Mouse (Mus musculus) forebrain, embryonic 11.5 days (tissue): ENCODE data around the gene Grk6. TPM values are rescaled to one million over a fixed set of nuclear protein-coding genes. Genes with fewer than 3 reads are reported as not detected.

Source experiments
- ATAC-seq: fragments of 200-750 bp; cut with Nextera tagmentation; replicated peaks from 2 replicates; pipeline ENCODE4 v1.8.0; 2017; ENCODE audit warnings: moderate TSS enrichment; ENCODE audit not compliant: low FRiP score
- DNase-seq: peaks from one replicate; pipeline ENCODE4 v3.0.0-alpha.2; 2017; ENCODE audit warnings: low spot score
- H3K27ac ChIP-seq: fragments of 300-500 bp; sonication (generic); 2 replicates; pipeline ENCODE4 v1.5.1; 2014; ENCODE audit warnings: low read depth, low read length
- H3K27me3 ChIP-seq: fragments of 300-500 bp; sonication (generic); 2 replicates; pipeline ENCODE4 v1.6.1; 2014; ENCODE audit warnings: mild to moderate bottlenecking, low read length, mixed read lengths; ENCODE audit not compliant: control insufficient read depth, insufficient read depth
- H3K36me3 ChIP-seq: fragments of 300-500 bp; sonication (generic); 2 replicates; pipeline ENCODE4 v1.6.1; 2014; ENCODE audit warnings: mild to moderate bottlenecking, low read length, moderate library complexity, mixed read lengths; ENCODE audit not compliant: control insufficient read depth, insufficient read depth
- H3K4me1 ChIP-seq: fragments of 300-500 bp; sonication (generic); replicated peaks from 2 replicates; pipeline ENCODE4 v1.6.1; 2014; ENCODE audit warnings: low read length, mixed read lengths; ENCODE audit not compliant: control insufficient read depth, insufficient read depth
- H3K4me2 ChIP-seq: fragments of 300-500 bp; sonication (generic); 2 replicates; pipeline ENCODE4 v1.6.1; 2014; ENCODE audit warnings: low read depth, mild to moderate bottlenecking, low read length, moderate library complexity, mixed read lengths; ENCODE audit not compliant: severe bottlenecking
- H3K4me3 ChIP-seq: fragments of 300-500 bp; sonication (generic); 2 replicates; pipeline ENCODE4 v1.5.1; 2014; ENCODE audit warnings: low read depth, low read length
- H3K9ac ChIP-seq: fragments of 300-500 bp; sonication (generic); 2 replicates; pipeline ENCODE4 v1.6.1; 2014; ENCODE audit warnings: low read length
- H3K9me3 ChIP-seq: fragments of 300-500 bp; sonication (generic); 2 replicates; pipeline ENCODE4 v1.6.1; 2016; ENCODE audit warnings: low read length, mixed read lengths; ENCODE audit not compliant: control insufficient read depth
- WGBS: fragments of 180-500 bp; shearing (Covaris S2); extraction: QIAGEN DNeasy Blood & Tissue Kit; methylation state at CpG from one replicate; pipeline ENCODE4 v1.1.7; 2014; 5-methylcytosine and 5-hydroxymethylcytosine counted together
- microRNA-seq: library from miRNA; unstranded; fragments of <30 nt; microRNA quantifications from one replicate; pipeline ENCODE4, GENCODE M21; 2016; ENCODE audit not compliant: insufficient number of aligned reads
- polyA plus RNA-seq: library from polyadenylated mRNA; unstranded; fragments of >200 nt; fragmentation: Nextera tagmentation; extraction: Ambion mirVana; gene quantifications from 2 replicates; pipeline ENCODE4 v1.2.1, GENCODE M21; 2014

Grk6 gene
- polyA plus RNA-seq, 1 experiment from 2014 or later: 69.5 TPM

GRCm38 (mm10) chr13:55507877-55508276 is 63.0 kb downstream of the Grk6 start:
- H3K27ac ChIP-seq: no peak overlapping the region
- peaks cover 25% of the 10 kb centered on the region for H3K4me1 ChIP-seq
- no peak overlapping the region for H3K4me2 ChIP-seq
- peak; percentile 76 for DNase-seq
- no peaks in the 10 kb centered on the region for H3K9me3 ChIP-seq
- no peak overlapping the region for H3K9ac ChIP-seq
- H3K27me3 ChIP-seq: no peaks in the 10 kb centered on the region
- ATAC-seq: no peak
- H3K4me3 ChIP-seq: no peak overlapping the region
- 57% methylated on average over 11 of the region's 11 CpGs for WGBS
- H3K36me3 ChIP-seq: peaks cover 11% of the 10 kb centered on the region

- peaks cover 25% of the 10 kb centered on the region for H3K4me1 ChIP-seq
- H3K4me2 ChIP-seq: no peak overlapping the region
- no peak overlapping the region for H3K27ac ChIP-seq
- H3K9me3 ChIP-seq: no peaks in the 10 kb centered on the region
- no peak overlapping the region for H3K9ac ChIP-seq
- no peak for ATAC-seq
- no peak overlapping the region for H3K4me3 ChIP-seq
- peaks cover 11% of the 10 kb centered on the region for H3K36me3 ChIP-seq
- WGBS: 89% methylated on average over 10 of the region's 10 CpGs
- H3K27me3 ChIP-seq: no peaks in the 10 kb centered on the region
- no peak for DNase-seq
Observed at GRCm38 (mm10) chr13:55508531-55508930, 63.7 kb downstream of the Grk6 start.

DNA sequence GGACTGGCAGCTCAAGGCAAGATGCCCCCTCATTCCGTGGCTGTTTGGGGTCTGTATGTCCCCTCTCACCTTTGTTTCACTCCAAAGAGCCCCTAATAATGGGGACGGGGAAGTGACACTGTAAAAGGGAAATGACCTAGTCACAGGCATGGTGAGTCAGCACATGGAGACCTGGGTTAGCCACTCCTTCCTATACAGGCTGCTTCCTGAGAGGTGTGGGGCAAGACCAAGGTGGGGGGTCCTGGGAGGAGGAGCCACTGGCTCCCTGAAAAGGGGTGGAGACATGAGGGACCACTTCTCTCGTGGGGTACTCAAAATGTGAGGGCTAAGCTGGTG is 65.4 kb downstream of the Grk6 start:
- Histone ChIP-seq H3K27ac (peak overlapping the region; percentile 72), H3K9me3 (no peaks in the 10 kb centered on the region), H3K9ac (0 out of 2 replicates have a peak overlapping the region, but pooled peaks have one; percentile 12), H3K4me3 (no peak overlapping the region), H3K36me3 (peaks cover 5% of the 10 kb centered on the region), H3K4me2 (peak overlapping the region; percentile 98; the same call in 1 of the 2 replicates), H3K4me1 (peaks cover 25% of the 10 kb centered on the region), H3K27me3 (no peaks in the 10 kb centered on the region)
- DNase-seq: no peak
- ATAC-seq: 0 out of 2 replicates have a peak, but pooled peaks have one; percentile 1
- 27% methylated on average over 3 of the region's 3 CpGs for WGBS

Small RNA genes within 50 kb of the gene (microRNA-seq; reads per million reads assigned to microRNA genes)
- gene Mir6943 (not detected), gene Mir6944 (119 reads per million, percentile 36 among the genes with 10 or more reads in this experiment), gene Mir6945 (4.2 reads per million)

Other genes with a start within 250 kb of the Grk6 start
- 69.6 and 79.3 TPM in 2 replicates for gene Nsd1, start 235.3 kb upstream of the Grk6 start, polyA plus RNA-seq
- 422 and 451 TPM in 2 replicates for gene Prelid1, start 124.6 kb upstream of the Grk6 start, polyA plus RNA-seq
- gene Rab24, start 123.1 kb upstream of the Grk6 start, polyA plus RNA-seq: 84.4 and 101 TPM in 2 replicates
- gene Mxd3, start 115.2 kb upstream of the Grk6 start, polyA plus RNA-seq: 37.2 and 42.2 TPM in 2 replicates
- 90.4 and 94.2 TPM in 2 replicates for gene Lman2, start 82.3 kb upstream of the Grk6 start, polyA plus RNA-seq
- 0.33 and 0.44 TPM in 2 replicates for gene Rgs14, start 75.3 kb upstream of the Grk6 start, polyA plus RNA-seq
- not detected in 2 replicates for gene Slc34a1, start 46.9 kb upstream of the Grk6 start, polyA plus RNA-seq
- not detected in 2 replicates for gene Pfn3, start 29.8 kb upstream of the Grk6 start, polyA plus RNA-seq
- gene F12, start 18.3 kb upstream of the Grk6 start, polyA plus RNA-seq: not detected in 2 replicates
- 2.3 and 3.9 TPM in 2 replicates for gene Prr7, start 19.2 kb downstream of the Grk6 start, polyA plus RNA-seq
- gene Dbn1, start 43.0 kb downstream of the Grk6 start, polyA plus RNA-seq: 411 and 418 TPM in 2 replicates
- 165 and 185 TPM in 2 replicates for gene Pdlim7, start 68.6 kb downstream of the Grk6 start, polyA plus RNA-seq
- 3.3 and 3.9 TPM in 2 replicates for gene Dok3, start 84.2 kb downstream of the Grk6 start, polyA plus RNA-seq
- gene Ddx41, start 91.6 kb downstream of the Grk6 start, polyA plus RNA-seq: 79.3 and 79.5 TPM in 2 replicates
- 55.8 and 58.0 TPM in 2 replicates for gene Fam193b, start 126.0 kb downstream of the Grk6 start, polyA plus RNA-seq
- 51.4 and 56.5 TPM in 2 replicates for gene Tmed9, start 128.7 kb downstream of the Grk6 start, polyA plus RNA-seq
- gene B4galt7, start 154.8 kb downstream of the Grk6 start, polyA plus RNA-seq: 24.5 and 25.6 TPM in 2 replicates
- gene Caml, start 177.9 kb downstream of the Grk6 start, polyA plus RNA-seq: 65.4 and 69.7 TPM in 2 replicates
- gene Ddx46, start 190.0 kb downstream of the Grk6 start, polyA plus RNA-seq: 56.8 and 58.2 TPM in 2 replicates
- gene B230219D22Rik, start 248.1 kb downstream of the Grk6 start, polyA plus RNA-seq: 68.4 and 74.3 TPM in 2 replicates